Mouse (Mus musculus) midbrain, embryonic 16.5 days (tissue): ENCODE measurements at regions not wholly inside any gene's neighbourhood (a gene's known extent, or its start where the extent isn't known, plus 50 kb on each side); places are given as distances from the start of the nearest gene placed in this dataset.
"Not testable (repeated sequence)": the region's sequence is repeated elsewhere in the genome, so short reads cannot be mapped to it uniquely, and the experiment has no call there.

ENCODE experiments used
- ATAC-seq: fragments of 200-750 bp; cut with Nextera tagmentation; 2 replicates; pipeline ENCODE4 v1.8.0; 2017; ENCODE audit warnings: moderate TSS enrichment
- H3K27ac ChIP-seq: fragments of 300-500 bp; sonication (generic); 2 replicates; pipeline ENCODE4 v1.5.1; 2014; ENCODE audit warnings: mild to moderate bottlenecking, low read length, mixed read lengths
- H3K27me3 ChIP-seq: fragments of 300-500 bp; sonication (generic); 2 replicates; pipeline ENCODE4 v1.6.1; 2014; ENCODE audit warnings: low read depth, low read length, mixed read lengths; ENCODE audit not compliant: control insufficient read depth, insufficient read depth
- H3K36me3 ChIP-seq: fragments of 300-500 bp; sonication (generic); 2 replicates; pipeline ENCODE4 v1.6.1; 2014; ENCODE audit warnings: mild to moderate bottlenecking, low read length, moderate library complexity, mixed read lengths; ENCODE audit not compliant: control insufficient read depth, insufficient read depth
- H3K4me1 ChIP-seq: fragments of 300-500 bp; sonication (generic); 2 replicates; pipeline ENCODE4 v1.6.1; 2014; ENCODE audit warnings: mild to moderate bottlenecking, low read length, mixed read lengths; ENCODE audit not compliant: control insufficient read depth, insufficient read depth
- H3K4me2 ChIP-seq: fragments of 300-500 bp; sonication (generic); 2 replicates; pipeline ENCODE4 v1.6.1; 2014; ENCODE audit warnings: mild to moderate bottlenecking, low read length, mixed read lengths
- H3K4me3 ChIP-seq: fragments of 300-500 bp; sonication (generic); 2 replicates; pipeline ENCODE4 v1.5.1; 2014; ENCODE audit warnings: low read depth, mild to moderate bottlenecking, low read length, moderate library complexity, mixed read lengths
- H3K9ac ChIP-seq: fragments of 300-500 bp; sonication (generic); 2 replicates; pipeline ENCODE4 v1.6.1; 2014; ENCODE audit warnings: low read depth, low read length, mixed read lengths
- H3K9me3 ChIP-seq: fragments of 300-500 bp; sonication (generic); replicated peaks from 2 replicates; pipeline ENCODE4 v1.6.1; 2014; ENCODE audit warnings: mild to moderate bottlenecking, low read length, mixed read lengths; ENCODE audit not compliant: control insufficient read depth, poor library complexity, severe bottlenecking
- WGBS: fragments of 180-500 bp; shearing (Covaris S2); extraction: QIAGEN DNeasy Blood & Tissue Kit; methylation state at CpG from one replicate; pipeline ENCODE4 v1.1.7; 2014; 5-methylcytosine and 5-hydroxymethylcytosine counted together

DNA sequence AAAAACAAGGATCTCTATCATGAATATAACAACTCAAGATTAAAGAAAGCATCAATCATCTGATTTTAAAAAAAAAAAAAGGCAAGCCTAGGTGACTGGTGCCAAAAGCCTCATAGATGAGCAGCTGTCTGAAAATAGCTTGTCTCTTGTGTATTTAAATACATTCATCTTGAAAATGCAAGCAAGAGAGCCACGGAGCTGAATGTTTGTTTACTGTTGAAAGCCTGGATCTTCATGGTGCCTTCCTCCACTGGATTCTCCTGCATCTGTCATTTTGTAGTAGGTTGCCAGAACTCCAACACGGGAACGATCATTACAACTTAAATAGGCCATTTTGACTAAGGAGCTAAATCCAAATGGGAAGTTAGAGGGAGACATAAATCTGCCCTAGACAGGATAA lies 106.6 kb upstream of the Gm9972 start:
- WGBS: 82% methylated on average over 3 of the region's 3 CpGs
- H3K4me1 ChIP-seq: no peaks in the 10 kb centered on the region
- no peak for ATAC-seq

DNA sequence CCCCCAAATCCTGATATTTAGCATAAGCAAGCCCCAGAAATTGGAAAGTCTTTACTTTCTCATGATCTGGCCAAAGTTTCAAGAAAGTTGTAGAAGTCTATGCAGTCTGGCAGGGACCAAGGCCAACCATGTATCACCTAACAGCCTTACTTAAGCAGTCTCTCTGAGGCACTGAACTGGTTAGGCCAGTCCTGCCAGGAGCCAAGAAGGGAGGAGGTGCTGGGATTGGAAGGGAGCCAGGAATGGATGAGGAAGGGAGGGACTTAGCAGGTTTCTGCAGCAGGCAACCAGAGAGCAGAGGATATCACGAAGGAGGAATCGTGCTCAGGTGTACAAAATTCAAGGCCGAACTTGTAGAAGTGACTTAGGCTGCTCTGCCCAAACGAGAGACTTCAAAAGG lies 96.3 kb upstream of the Gm9972 start:
- 83% methylated on average over 4 of the region's 4 CpGs for WGBS

More for the DNA sequence above, 106.6 kb upstream of the Gm9972 start:
- Histone ChIP-seq H3K27me3 (no peaks in the 10 kb centered on the region), H3K9ac (no peak overlapping the region), H3K36me3 (no peaks in the 10 kb centered on the region), H3K4me3 (no peak overlapping the region), H3K9me3 (no peaks in the 10 kb centered on the region), H3K27ac (no peak overlapping the region), H3K4me2 (no peak overlapping the region)

DNA sequence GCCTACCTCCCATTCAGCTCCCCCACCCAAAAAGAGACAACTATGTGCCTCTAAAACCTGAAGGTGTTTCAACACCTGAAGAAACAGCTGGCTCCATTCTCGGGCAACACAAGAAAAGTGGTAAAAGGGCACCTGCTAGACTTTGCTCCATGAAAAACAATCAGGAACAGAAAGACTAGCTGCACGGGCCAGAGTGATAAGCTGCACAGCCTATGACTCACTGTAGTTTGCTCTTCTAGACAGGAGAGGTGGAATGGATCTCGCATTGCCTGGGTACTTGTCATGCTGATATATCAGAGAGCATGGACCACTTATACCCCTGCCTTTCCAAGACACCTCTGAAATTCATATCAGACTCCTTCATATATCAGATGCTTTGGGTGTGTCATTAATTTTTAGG lies 94.0 kb upstream of the Gm9972 start:
- ATAC-seq: no peak

More for the DNA sequence above, 96.3 kb upstream of the Gm9972 start:
- H3K27me3 ChIP-seq, H3K27ac ChIP-seq, H3K9ac ChIP-seq, H3K9me3 ChIP-seq, H3K4me2 ChIP-seq, H3K4me1 ChIP-seq, H3K36me3 ChIP-seq, ATAC-seq, H3K4me3 ChIP-seq: not testable (repeated sequence)

DNA sequence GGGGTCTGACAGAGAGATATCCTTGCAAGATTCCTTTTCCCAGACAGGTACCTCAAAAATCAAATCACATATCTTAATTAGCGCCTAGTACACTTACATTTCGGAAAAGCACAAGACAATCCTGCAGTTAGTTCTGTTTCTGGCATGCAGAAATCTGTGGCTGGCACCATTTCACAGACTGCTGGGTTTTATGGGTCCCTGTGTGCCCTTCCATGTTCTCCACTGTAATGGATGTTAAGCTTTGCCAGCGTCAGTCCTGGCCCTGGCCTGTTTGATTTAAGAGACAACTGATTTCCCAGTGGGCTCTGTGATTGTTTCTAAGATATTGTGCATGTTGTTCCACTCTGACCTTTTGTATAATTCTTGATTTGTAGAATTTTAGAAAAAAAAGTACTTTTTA lies 93.3 kb upstream of the Gm9972 start:
- WGBS: 86% methylated on average over 3 of the region's 3 CpGs
- no peaks in the 10 kb centered on the region for H3K36me3 ChIP-seq
- H3K9me3 ChIP-seq: no peaks in the 10 kb centered on the region
- no peak overlapping the region for H3K4me3 ChIP-seq
- no peaks in the 10 kb centered on the region for H3K27me3 ChIP-seq
- H3K4me1 ChIP-seq: no peaks in the 10 kb centered on the region
- no peak overlapping the region for H3K9ac ChIP-seq
- no peak for ATAC-seq
- H3K27ac ChIP-seq: no peak overlapping the region
- no peak overlapping the region for H3K4me2 ChIP-seq

More for the DNA sequence above, 94.0 kb upstream of the Gm9972 start:
- Histone ChIP-seq H3K4me2 (no peak overlapping the region), H3K9me3 (no peaks in the 10 kb centered on the region), H3K9ac (no peak overlapping the region), H3K36me3 (no peaks in the 10 kb centered on the region), H3K27ac (no peak overlapping the region), H3K4me3 (no peak overlapping the region), H3K4me1 (no peaks in the 10 kb centered on the region), H3K27me3 (no peaks in the 10 kb centered on the region)
- 91% methylated on average over 3 of the region's 3 CpGs for WGBS

DNA sequence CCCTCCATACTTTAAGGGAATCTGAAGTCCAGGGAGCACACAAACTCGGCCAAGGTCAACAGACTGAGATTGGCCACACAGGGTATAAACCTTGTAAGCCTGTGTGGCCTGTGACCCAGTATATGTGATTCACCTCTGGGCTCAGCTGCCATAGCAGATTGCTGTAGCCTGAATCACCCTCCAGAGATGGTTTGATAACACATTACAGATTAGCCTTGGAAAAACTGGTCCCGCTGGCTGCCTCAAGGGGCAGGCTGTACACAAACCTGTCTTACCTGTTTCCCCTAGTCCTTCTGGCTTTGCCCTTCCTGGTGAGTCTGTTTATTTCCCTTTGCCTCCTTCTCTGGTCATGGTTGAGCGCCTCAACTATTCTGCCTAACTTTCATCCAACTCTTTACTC lies 91.0 kb upstream of the Gm9972 start:
- no peaks in the 10 kb centered on the region for H3K9me3 ChIP-seq
- H3K27me3 ChIP-seq: no peaks in the 10 kb centered on the region
- no peaks in the 10 kb centered on the region for H3K4me1 ChIP-seq
- no peak overlapping the region for H3K9ac ChIP-seq
- H3K27ac ChIP-seq: no peak overlapping the region
- no peaks in the 10 kb centered on the region for H3K36me3 ChIP-seq
- no peak for ATAC-seq
- no peak overlapping the region for H3K4me3 ChIP-seq
- no peak overlapping the region for H3K4me2 ChIP-seq
- 77% methylated on average over 3 of the region's 3 CpGs for WGBS

DNA sequence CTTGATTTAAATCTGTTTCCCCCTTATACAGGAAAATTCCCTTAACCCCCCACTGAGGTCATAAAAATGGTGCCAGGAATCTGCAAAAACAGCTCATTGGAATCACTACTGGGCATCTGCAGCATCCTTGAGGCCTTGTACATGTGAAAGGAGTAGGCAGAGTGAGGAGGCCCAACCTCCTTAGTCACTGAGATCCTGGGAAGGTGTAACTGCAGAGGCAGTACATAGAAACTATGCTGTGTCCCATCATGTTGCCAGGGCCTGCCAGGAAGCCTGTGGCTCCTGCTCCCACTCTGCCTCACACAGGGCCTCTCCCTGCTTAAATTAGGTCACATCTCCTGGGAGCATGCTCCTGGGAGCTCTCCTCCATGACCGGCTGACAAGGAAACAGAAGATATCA lies 85.7 kb upstream of the Gm9972 start:
- Histone ChIP-seq H3K9me3 (no peaks in the 10 kb centered on the region), H3K36me3 (no peaks in the 10 kb centered on the region), H3K4me1 (no peaks in the 10 kb centered on the region), H3K9ac (no peak overlapping the region), H3K27ac (no peak overlapping the region), H3K27me3 (no peaks in the 10 kb centered on the region), H3K4me2 (no peak overlapping the region), H3K4me3 (no peak overlapping the region)
- WGBS: 86% methylated on average over 1 of the region's 1 CpGs
- no peak for ATAC-seq

DNA sequence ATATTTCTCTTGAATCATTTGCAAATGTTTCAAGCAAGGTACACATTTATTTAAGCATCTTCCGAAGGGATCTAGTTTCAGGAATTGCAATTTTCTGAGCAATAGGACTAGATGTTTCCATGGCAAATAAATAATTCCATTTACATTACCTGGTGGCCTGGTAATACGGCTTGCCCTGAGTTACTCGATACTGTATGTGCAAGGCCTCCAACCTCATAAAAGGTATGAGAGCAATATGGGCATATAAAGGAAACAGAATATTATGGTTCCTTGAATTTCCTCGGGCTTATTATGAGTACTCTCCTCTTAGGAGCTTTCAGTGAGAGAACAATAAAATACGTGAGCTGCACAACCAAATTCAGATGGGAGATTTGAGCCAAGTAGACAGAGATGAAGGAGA lies 81.4 kb upstream of the Gm9972 start:
- Histone ChIP-seq H3K4me1 (no peaks in the 10 kb centered on the region), H3K9ac (no peak overlapping the region), H3K4me3 (no peak overlapping the region), H3K27me3 (no peaks in the 10 kb centered on the region), H3K9me3 (no peaks in the 10 kb centered on the region), H3K27ac (no peak overlapping the region), H3K4me2 (no peak overlapping the region), H3K36me3 (no peaks in the 10 kb centered on the region)
- WGBS: 75% methylated on average over 5 of the region's 5 CpGs
- ATAC-seq: no peak

DNA sequence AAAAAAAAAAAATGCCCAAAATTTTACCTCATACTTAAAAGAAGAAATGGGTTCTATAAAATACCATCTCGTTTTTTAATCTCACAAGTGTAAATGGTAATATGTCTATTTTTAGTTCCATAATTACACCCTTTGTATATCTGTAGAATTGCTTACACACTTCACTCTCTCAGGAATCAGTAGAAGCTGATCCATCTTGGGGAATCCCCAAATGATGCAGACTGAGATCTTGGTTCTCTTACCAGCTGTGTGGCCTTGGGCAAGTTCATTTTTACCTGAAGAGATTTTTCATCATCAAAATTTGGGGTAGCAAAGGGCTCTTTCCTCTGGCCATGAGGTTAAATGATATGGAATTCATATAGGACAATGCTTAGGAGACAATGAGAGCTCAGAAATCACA lies 69.8 kb upstream of the Gm9972 start:
- no peak overlapping the region for H3K9ac ChIP-seq
- no peaks in the 10 kb centered on the region for H3K9me3 ChIP-seq
- no peak overlapping the region for H3K4me2 ChIP-seq
- no peaks in the 10 kb centered on the region for H3K36me3 ChIP-seq
- no peak overlapping the region for H3K4me3 ChIP-seq
- no peaks in the 10 kb centered on the region for H3K27me3 ChIP-seq
- 75% methylated on average over 1 of the region's 1 CpGs for WGBS
- no peak for ATAC-seq
- H3K27ac ChIP-seq: no peak overlapping the region
- H3K4me1 ChIP-seq: no peaks in the 10 kb centered on the region

DNA sequence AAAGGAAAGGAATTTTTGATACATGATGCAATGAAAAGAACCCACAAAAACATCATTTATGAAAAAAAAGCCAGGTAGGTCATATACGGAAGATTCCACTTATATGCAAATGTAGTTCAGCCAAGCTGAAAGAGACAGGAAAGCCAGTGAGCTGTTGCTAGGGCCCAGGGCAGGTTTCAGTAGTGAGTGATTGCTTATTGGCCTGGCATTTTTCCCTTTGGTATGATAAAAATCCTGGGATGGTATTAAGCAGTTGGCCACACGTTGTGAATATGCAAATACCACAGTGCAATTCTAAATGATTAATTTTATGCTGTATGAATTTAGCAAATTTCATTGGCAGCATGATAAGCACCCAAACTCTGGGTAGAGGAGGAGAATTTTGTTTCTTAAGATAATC lies 57.3 kb upstream of the Gm9972 start:
- no peaks in the 10 kb centered on the region for H3K36me3 ChIP-seq
- ATAC-seq: no peak
- WGBS: 46% methylated on average over 2 of the region's 2 CpGs
- H3K9ac ChIP-seq: no peak overlapping the region
- no peak overlapping the region for H3K27ac ChIP-seq
- H3K4me3 ChIP-seq: no peak overlapping the region
- H3K9me3 ChIP-seq: no peaks in the 10 kb centered on the region
- H3K4me1 ChIP-seq: no peaks in the 10 kb centered on the region; the same call in 1 of the 2 replicates
- H3K27me3 ChIP-seq: no peaks in the 10 kb centered on the region
- H3K4me2 ChIP-seq: no peak overlapping the region
